Mouse (Mus musculus) G1E (cell line): ENCODE measurements around the gene Themis2.

Source experiments
- CTCF ChIP-seq: IDR thresholded peaks from 2 replicates; pipeline ENCODE4 v1.5.1; 2012; ENCODE audit warnings: low read depth, low read length, inconsistent platforms, mixed read lengths
- GATA2 ChIP-seq: IDR thresholded peaks from 2 replicates; pipeline ENCODE4 v1.6.1; 2012; ENCODE audit warnings: low read depth, low read length, inconsistent platforms, borderline replicate concordance

- TF ChIP-seq CTCF (no peak), GATA2 (no peak)
These were observed 1.8 kb upstream of the Themis2 start for GRCm38 (mm10) chr4:132798028-132798427.
